Mouse (Mus musculus): ENCODE data around the gene Olfr1271. TPM values are rescaled to one million over a fixed set of nuclear protein-coding genes. Genes with fewer than 3 reads are reported as not detected.

Gene Olfr1271
- 0.10 TPM for polyA plus RNA-seq (2017; shearing (Covaris generic))

GRCm38 (mm10) chr2:90270932-90271331, at the start of gene Olfr1271:
TSS of gene Olfr1271 (minus strand) at chr2:90271032.

GRCm38 (mm10) chr2:90292741-90293140, 21.9 kb upstream of the Olfr1271 start, which contains the start of gene Olfr1272:
TSS of gene Olfr1272 (minus strand) at chr2:90292841.

GRCm38 (mm10) chr2:90257492-90257891, 13.3 kb downstream of the Olfr1271 start, which contains the start of gene Olfr142:
TSS of gene Olfr142 (minus strand) at chr2:90257592.

GRCm38 (mm10) chr2:90224393-90224792, 46.4 kb downstream of the Olfr1271 start, which contains the start of gene Olfr1506:
TSS of gene Olfr1506 (minus strand) at chr2:90224493.

Other genes with a start within 250 kb of the Olfr1271 start
- not detected for gene Olfr1264, start 245.5 kb downstream of the Olfr1271 start, polyA plus RNA-seq (2017; shearing (Covaris generic))
- not detected for gene Olfr1265, start 235.7 kb downstream of the Olfr1271 start, polyA plus RNA-seq (2017; shearing (Covaris generic))
- not detected for gene Olfr140, start 207.4 kb downstream of the Olfr1271 start, polyA plus RNA-seq (2017; shearing (Covaris generic))
- not detected for gene Olfr1269, start 149.6 kb downstream of the Olfr1271 start, polyA plus RNA-seq (2017; shearing (Covaris generic))
- gene Olfr32, start 128.7 kb downstream of the Olfr1271 start, polyA plus RNA-seq (2017; shearing (Covaris generic)): not detected
- not detected for gene Olfr1270, start 117.9 kb downstream of the Olfr1271 start, polyA plus RNA-seq (2017; shearing (Covaris generic))
- gene Olfr1506, start 46.5 kb downstream of the Olfr1271 start, polyA plus RNA-seq (2017; shearing (Covaris generic)): not detected
- gene Olfr142, start 13.4 kb downstream of the Olfr1271 start, polyA plus RNA-seq (2017; shearing (Covaris generic)): not detected
- gene Olfr1272, start 21.8 kb upstream of the Olfr1271 start, polyA plus RNA-seq (2017; shearing (Covaris generic)): not detected
- gene Gm13769, start 51.2 kb upstream of the Olfr1271 start, polyA plus RNA-seq (2017; shearing (Covaris generic)): not detected
- gene Olfr1274-ps, start 127.7 kb upstream of the Olfr1271 start, polyA plus RNA-seq (2017; shearing (Covaris generic)): not detected